Mouse (Mus musculus) ovary, postnatal 14 days (tissue): ENCODE measurements around the gene Mcidas.
"Not testable (repeated sequence)": the region's sequence is repeated elsewhere in the genome, so short reads cannot be mapped to it uniquely, and the experiment has no call there.

ENCODE experiments used
- DNase-seq: peaks from one replicate; pipeline ENCODE4 v3.0.0; 2022; ENCODE audit warnings: low spot score

Mcidas gene

DNA sequence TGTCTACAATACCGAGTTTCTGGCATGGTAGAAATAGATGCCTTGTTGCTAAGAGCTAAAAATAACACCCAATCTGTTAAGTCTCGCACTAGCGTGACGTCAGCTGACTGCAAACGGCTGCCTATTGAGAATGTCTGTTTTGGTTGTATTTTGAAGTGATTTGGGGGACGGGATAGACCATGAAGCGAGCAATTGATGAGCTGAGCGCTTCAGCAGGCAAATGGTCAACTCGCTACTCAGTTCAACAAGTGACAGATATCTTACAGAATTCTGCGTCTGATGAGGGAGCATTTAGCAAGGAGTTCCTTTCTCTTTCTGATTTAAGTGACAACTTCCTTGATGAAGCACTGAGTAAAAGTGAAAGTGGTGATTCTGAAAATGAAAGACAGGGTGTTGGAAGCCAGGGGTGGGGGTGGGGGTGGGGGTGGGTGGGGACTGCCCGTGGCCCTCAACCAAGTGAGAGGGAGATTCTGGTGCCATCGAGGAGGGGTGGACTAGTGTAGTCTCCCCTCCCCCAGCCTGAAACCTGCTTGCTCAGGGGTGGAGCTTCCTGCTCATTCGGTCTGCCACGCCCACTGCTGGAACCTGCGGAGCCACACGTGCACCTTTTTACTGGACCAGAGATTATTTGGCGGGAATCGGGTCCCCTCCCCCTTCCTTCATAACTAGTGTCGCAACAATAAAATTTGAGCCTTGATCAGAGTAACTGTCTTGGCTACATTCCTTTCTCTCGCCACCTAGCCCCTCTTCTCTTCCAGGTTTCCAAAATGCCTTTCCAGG is 19.7 kb downstream of the Mcidas start:
- DNase-seq = not testable (repeated sequence)

DNA sequence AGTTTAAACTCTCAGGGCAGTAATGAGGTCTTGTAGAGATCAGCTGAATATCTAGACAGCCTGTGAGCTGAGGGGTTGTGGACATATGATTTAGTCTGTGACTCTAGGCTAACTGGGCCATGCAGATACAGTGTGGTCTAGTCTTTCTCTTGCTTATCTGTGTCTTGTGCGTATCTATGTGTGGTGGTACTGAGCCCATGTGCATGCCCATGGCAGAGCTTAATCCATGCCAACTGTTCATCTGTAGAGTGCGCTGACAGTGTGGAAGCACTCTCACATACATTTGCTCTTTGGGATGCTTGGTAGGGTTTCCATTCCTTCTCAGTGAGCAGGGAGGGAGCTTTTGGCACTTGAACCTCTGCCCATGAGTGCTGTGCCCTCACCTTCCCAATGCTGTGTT is 27.9 kb downstream of the Mcidas start:
- DNase-seq = no peak

DNA sequence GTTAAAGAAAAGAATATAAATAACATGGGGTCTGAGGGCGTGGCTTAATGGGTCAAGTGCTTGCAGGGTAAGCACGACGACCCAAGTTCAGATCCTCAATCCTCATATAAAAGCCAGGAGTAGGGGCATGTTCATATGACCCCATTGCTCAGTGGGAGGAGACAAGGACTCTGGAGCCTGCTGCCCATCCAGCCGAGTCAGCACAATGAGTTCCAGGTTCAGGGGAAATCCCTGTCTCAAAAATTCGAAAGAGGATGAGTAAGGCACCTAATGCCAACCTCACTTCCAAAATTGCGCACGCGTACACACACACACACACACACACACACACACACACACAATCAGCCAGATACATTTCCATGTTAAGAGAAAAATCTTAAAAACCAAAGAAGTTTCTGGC is 28.8 kb downstream of the Mcidas start:
- DNase-seq = no peak

DNA sequence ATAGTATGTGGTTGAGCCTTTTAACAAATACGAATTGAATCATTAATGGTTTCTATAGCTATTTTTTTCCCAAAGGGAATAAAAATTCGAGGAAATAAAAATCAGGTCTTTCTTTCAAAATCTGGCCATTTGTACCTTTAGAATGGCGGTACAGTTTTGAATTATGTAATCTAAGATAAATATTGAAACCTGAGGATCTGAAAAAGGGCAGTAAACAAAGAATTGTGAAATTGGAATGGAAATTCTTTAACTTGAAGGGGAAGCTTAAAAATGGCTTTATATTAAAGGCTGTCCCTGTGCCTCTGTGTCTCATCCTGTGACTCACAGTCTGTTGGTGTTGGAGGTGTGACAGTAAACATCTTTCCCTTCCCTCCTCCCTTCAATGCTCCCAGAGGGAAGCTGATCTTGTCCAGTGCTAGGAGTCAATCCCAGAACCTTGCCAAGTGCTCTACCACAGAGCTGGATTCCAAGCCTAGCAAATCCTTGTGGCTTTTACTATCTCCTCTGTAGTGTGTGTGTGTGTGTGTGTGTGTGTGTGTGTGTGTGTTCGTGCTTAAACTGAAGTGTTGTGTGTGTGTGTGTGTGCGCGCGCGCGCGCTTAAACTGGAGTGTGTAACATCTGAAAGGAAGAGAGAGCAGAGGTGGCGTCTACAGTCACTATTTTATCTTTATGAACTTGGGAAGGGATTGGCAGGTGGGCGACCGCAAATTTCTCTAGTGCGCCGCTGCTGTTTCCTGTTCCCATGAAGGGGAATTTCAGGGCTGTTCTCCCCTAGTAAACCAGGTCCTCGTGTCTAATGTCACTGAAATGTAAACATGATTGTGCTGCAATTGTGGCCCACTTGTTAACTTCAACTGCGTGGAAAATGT is 29.9 kb downstream of the Mcidas start:
- DNase-seq = no peak

DNA sequence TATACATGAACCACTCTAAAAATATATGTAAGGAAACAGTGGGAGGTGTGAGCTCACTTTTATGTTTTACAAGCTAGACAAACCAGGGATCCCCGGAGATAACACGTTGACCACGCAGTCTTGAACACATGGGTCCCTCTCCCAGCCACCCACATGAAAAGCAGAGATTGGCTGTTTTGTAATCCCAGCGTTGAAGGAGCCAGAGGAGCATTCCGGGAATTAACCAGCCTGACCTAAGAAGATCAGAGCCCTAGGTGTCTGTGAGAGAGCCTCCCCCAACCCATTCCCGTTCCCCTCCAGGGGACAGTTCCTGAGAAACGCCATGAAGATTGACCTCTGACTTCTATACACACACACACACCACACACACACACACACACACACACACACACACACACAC is 37.7 kb downstream of the Mcidas start:
- no peak for DNase-seq

DNA sequence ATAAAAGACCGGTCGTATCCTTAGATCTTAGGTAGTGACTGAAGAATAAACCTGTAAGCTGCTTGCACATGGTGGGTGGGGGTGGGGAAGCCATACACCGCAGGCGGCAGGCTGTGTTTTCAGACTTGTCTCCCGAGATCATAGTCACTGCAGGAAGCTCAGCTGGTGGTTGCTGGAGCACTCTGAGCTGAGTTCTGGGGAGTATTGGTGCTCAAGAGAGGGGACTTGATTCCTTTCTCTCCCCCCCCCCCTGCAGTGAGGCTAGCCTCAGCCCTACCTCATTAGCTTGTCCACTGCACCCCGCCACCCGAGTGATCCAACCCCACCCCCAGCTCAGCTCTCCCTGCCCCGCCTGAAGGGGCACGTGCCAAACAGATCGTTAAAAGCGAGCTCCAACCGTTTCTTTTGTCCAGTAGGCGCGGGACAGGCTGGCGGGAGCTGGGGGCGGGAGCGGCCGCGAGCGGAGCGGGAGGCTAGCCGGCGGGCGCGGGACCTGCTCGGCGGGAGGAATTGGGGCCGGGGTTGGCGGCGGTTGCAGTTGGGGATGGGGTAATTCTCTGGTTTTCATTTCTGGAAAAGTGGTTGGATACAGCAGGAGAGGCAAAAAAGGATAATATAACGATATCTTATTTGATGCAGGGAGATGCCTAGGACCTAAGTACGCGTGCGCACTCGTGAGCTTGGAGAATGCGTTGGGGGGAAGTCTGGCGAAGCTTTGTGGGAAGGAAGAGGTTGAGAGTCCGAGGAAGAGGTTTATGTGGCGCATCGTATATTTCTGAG is 38.3 kb downstream of the Mcidas start:
- DNase-seq = no peak

DNA sequence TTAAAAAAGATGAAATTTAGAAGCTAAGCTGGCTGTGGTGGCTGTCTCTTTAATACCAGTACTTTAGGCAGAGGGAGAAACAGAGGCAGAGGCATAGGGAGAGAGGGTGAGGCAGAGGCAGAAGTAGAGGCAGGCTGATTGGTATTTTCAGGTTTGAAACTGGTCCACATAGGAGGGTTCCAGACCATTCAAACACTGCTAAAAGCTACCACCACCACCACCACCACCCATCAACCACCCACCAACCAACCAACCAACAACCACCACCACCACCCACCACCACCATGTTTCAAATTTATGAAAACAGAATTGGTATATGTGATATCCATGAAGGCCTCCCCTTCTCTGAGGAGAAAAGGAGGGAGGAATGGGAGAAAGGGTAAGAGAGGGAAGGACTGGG is 39.2 kb downstream of the Mcidas start:
- DNase-seq = no peak

DNA sequence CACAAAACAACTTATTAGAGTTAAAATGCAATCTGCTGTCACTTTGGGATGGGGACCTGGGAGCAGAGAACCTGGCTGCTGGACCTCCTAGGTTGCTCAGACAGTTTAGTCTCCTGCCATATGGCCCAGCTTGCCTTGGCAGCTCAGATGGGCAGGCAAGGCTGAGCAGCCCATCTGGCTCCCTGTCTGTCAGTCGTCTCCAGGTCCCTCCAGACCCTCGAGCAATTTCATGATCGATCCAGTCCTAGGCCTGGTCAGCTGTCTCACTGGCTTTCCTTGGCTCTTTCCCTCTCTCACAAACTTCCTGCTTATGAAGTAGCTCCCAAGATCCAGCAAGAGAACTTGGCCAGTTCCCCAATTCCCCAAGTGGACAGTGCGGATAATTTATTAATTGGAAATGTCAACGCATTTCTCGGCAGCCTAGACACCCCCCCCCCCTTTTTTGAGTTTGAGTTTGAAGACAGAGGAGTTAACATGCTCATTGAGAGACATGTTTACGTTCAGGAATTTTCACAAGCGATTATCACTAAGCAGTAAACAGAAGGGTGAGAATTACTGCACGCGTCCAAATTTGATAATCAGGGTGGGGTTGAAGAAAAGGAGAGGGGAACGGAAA is 40.7 kb downstream of the Mcidas start:
- DNase-seq = no peak

DNA sequence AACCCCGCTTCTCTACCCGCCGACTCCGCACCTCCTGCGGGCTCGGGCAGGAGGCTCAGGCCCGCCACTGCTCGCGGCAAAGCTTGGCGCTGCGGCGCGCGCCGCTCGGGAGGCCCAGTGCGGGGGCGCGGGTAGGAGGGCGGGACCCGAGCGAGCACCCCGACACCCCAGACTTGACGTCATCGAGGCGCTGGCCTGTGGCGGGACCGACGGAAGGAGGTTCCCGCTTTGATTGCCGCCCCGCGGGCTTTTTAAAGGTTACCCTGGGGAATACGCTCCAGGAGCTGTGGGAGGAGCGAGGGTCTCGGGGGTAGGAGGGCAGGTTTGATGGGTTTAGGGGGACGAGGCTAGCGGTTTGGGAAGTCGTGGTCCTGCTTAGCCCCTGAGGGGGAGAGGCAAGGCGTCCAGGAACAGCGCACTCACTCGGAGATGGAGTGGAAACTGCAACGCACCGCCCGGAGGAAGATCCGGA is 41.3 kb downstream of the Mcidas start, which contains the start of gene Cdc20b:
Cdc20b (plus strand) TSS at position 162 of the 472 bp plus-strand sequence.
- peak; percentile 29 for DNase-seq

DNA sequence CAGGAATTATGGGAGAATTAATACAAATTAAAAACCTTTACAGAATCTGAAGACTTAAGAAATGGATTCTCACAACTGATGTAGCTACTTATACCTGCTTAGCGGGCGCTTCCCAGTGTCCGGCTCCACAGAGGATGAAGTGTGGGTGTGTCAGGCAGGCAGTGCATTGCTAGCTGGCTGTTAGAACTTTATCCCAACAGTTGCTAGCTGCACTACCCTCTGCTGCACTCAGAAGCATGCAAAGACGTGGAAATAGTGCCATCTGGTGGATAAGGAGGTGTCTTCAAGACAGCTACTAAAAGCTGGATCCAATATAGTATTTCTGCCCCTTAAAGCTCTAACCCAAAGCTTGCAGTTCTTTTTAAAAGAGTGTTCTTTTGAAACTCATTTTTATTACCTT is 42.2 kb downstream of the Mcidas start:
- peak; percentile 71 for DNase-seq

DNA sequence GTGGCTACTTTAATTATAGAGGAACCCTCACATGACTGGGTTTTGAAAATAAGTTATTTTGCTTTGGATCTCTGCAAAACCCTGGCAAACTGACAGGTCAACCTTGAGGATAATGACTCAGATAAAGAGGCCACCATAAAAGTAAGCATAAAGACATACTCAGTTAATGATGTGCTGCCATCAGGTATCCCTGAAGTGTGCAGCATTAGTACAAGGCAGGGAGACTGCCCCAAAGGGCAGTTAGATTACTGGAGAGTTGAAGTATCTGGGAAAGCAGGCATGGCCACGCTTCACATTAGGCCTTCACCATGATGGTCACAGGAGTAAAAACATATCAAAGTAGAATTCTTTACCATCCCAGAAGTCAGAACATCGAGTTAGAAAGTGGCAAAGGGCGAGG is 51.2 kb downstream of the Mcidas start:
- no peak for DNase-seq

DNA sequence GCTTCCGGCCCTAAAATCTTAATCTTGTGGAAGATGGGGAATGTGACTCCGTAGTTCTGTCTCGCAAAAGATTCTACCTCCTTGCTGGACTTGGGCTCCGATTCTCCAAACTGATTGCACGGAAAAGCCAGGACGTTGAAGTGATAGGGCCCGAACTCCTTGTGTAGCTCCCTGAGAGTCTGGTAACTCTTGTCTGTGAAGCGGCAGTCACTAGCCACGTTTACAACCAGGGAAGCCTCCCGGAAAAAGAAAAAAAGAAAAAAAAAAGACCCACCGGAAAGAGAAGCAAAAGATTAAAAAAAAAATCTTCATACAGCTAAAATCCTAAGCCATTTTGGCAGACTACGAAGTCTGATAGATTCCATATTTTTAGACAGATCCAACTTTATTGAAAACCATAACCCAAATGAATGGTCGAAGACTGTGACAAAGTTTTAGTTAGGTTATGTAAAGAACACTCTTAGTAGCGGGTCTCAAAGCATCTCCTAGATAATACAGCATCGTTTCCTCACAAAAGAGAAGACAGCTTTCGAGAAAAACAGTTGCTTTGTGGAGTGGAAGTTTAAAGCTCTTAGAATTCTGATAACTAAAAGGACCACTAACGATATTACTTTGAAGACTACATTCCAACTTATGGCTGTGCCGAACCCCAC is 51.9 kb downstream of the Mcidas start:
- DNase-seq = no peak

DNA sequence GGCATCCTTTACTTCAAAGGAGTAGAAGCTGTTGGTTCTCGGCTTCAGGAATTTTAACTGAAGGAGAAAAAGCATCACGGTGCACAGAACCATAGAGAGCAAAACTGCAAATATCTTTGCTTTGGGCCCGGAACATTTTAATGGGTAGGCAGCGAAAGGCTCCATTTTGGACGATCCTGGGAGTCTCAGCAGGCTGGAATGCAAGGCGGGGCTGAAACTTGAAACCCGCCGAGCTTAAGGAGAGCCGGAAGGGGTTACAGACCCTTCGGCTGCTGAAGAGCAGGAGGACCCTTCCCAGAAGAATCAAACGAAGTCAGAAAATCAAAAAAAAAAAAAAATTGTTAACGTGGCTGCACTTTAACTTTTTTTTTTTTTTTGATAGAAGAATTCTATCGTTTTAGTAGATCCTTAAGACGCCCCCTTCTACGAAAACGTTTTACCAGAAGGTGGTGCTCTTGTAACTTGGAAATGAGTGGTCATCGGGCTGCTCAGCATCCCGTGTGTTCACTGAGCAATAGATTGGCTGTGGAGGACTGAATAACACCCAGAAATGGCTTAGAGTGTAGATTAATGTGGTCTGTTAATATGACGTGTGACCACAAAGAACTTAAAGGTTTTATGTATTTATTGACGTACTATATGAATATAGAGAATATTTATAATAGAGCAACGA is 52.7 kb downstream of the Mcidas start, which contains the start of gene Gpx8:
Gpx8 (minus strand) TSS at position 200 of the 673 bp plus-strand sequence.
- DNase-seq = peak; percentile 36

DNA sequence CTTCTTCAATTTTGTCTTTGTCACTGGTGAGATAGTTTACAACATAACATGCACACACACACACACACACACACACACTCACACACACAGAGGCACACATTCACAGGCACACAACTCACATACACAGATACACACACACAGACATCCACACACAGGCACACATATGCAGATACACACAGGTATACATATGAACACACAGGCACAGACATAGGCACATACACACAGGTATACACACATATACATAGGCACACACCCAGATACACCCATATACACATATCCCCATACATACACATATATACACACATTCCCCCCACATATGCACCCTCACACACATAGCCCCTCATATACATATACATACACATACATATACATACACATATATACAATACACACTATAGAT is 53.4 kb downstream of the Mcidas start:
- no peak for DNase-seq

DNA sequence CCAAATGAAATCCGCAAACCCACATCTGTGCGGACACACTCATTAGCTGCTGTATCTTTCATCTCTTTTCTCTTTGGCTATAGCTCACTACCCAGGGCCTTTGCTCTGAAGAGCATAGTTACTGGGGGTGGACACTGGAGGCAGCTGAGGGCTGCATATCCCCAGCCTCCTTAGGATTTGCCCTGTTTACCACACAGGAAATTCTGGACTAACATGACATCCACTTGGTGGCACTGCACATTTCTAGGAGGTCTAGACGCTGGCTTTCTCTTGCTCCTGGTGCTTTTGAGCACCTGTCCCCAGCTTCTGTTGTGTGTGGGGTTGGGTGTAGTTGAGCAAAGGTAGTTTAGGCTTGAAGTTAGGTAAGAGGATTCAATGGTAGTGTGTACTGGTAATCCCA is 54.0 kb downstream of the Mcidas start:
- no peak for DNase-seq
